Mouse (Mus musculus): ENCODE measurements around the gene S100a10.

GRCm38 (mm10) chr3:93512386-93513101, 42.3 kb upstream of the S100a10 start:
- TF ChIP-seq POLR2A (IDR thresholded peaks at IDR 0.05; ENCODE audit: extremely low read depth, insufficient read depth, low read length) = no peak
- no peak for TF ChIP-seq CTCF (IDR thresholded peaks at IDR 0.05; ENCODE audit: low read depth, low read length)
